Mouse (Mus musculus): ENCODE measurements around the gene Timm8b.

Gene Timm8b

DNA sequence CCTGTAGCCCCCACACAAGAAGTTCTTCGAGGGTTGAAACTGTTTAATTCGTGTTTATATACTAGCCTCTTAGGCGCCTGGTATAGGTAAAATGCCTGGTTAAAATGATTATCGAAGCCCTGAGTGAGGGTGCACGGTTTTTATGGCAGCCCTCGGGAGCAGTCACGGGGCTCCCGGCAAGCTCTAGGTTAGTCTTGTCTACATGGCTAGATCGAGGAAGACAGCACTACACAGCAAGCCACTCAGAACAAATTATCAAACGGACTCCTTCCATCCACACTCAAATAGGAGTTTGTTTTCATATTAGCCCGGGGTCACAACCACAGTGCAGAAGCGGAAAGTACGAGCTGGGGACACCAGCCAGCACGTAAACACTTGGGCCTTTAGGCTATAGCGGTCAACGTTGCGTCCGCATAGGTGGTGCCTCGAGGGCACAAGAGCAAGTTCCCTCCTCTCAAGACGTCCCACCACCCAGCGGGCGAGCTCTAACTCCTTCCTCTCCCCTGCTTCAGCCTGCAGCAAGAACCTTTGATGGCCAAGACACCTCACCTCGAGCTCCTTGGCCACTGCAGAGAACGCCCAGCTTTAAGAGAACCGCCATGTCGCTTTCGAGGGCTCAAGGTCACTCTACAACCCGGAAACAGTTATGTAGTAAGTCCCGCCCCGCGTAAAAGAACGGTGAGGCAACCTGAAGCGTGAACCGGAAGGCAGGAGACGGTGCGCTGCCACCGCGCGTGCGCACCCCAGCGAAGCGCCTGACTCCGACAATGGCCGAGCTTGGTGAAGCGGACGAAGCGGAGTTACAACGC lies at the start of gene Timm8b, which contains the start of gene Sdhd:
TSS of gene Timm8b (plus strand) at position 722 of the 809 bp plus-strand sequence.
TSS of gene Sdhd (minus strand) at position 624 of the 809 bp plus-strand sequence.
- peak; percentile 91 for DNase-seq (ENCODE audit: extremely low read depth, insufficient read length, low spot score)

DNA sequence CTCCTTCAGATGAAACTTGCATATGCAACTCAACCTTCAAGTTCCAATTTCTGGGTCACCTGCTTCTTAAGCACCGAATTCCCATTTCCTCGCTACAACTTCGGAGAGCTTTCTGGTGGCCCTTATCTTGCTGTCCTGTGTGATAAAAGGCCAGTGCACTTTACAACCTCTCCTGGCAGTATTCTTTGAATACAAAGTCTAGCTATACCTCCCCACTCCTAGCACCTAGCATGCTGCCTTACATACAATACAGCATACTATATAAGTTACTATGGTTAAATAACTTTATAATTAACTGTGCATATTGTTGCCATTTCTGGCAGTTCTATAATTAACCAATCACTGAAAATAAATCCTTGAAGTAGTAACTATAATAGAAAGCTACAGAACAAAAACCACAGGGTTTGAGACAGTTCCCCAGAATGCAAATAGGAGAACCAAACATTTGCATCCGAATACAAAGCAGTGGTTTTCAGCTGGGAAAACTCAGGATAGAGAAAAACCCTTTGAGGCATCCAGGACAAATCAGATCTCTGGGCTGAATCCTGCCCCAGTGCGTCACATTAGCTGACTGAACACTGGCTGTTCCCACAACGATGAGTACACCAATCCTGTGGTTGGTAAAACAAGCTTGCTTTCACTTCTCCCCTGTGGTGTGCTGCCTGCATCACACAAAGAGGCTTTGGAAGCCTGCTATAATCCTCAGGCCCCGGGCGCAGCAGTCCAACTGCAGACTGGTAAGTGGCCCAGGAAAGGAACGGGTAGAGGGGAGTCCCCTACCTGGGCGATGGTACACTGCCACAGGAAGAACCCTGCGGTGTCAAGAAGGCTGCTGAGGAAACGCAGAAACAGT lies 49.2 kb upstream of the Timm8b start, which contains the start of gene Il18:
TSS of gene Il18 (plus strand) at position 587 of the 853 bp plus-strand sequence.
- DNase-seq (ENCODE audit: extremely low read depth, insufficient read length, low spot score), result peak; percentile 76

DNA sequence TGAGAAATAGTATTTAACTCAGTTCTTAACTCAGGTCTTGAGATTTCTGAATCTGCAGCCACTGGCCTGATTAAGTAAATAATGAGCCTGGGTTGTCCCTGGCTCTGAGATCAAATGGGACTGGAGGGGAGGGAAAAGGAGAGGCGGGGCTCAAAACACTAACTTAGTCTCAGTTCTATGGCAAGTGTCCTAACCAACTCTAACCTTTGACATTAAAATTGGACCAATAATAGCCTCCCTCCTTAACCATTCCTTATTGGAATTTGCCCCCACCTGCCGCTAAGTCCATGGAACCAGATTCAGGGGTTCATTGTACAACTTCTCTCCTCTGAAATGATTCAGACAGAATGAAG lies 48.6 kb upstream of the Timm8b start, which contains the start of gene Bco2:
TSS of gene Bco2 (minus strand) at position 88 of the 353 bp plus-strand sequence.
- no peak for DNase-seq (ENCODE audit: extremely low read depth, insufficient read length, low spot score)

DNA sequence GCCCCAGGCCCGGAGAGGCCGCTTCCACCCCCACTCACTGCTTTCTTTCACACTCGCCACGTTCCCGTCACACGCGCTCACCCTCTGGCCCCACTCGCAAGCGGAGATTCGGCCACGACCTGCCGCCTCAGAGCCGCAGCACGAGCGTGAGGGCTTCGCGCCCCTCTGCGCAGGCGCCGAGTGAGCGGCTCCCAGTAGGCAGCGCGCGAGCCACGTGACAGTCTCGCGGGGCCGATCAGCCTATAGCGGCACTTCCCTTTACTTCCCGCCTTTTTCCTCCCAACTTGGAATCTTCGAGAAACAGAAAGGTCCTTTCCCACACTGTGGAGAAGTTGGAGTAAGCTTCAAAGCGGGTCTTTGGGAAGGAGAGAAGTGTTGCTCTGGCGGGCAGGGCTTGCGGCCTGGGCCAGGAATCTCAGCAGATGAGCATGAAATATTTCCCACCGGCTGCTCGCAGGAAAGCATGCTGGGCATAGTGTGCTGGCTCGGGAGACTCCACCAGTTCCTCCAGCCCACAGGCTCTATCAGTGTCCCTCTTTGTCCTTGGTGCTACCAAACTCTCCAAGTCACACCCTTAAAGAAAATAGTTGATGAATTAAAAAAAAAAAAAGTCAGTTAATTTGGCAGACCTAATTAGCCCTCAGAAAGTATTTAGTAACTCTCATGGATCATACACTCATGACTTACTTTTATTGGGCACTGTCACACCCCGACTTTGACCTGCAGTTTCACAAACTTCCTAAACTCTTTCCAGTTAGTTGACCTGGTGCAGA lies 42.4 kb upstream of the Timm8b start, which contains the start of gene Tex12:
TSS of gene Tex12 (minus strand) at position 181 of the 773 bp plus-strand sequence.
- DNase-seq (ENCODE audit: extremely low read depth, insufficient read length, low spot score), result no peak

DNA sequence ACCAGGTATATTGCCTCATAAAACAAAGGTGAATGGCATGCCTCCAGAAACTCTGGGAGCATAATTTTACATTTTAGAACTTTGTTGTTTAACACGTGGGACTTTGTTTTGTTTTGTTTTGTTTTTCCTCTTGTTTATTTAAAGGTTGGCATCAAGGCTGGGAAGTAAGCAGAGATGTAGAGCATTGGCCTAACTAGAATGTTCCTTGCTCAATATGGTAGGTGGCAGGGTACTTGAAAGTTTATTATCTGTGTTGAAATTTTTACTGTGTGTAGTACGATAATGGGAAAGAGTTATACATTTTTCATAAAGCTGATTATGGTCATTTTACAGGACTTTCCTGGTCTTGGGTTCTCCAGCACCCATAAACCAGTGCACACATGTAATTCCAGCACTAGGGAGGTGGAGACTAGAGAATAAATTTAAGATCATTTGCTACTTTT lies 41.8 kb upstream of the Timm8b start:
- DNase-seq (ENCODE audit: extremely low read depth, insufficient read length, low spot score), result no peak

DNA sequence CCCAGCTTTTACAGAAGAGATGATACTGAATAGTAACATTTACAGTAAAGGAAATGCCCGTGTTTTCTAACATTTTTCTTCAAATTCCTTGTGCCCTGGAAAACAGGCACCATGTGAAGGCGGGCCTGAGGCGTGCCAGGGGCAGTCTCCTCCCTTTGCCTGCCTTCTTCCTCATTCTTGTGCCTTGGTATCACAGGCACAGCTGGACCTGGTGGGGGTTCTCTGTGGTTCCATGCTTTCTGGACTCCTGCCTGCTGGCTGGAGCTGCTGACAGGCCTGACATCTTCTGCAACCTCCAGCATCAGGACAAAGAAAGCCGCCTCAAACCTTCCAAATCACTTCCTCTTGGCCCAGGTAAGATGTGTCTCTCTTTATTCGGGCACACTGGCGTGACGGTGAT lies 38.5 kb upstream of the Timm8b start:
- DNase-seq (ENCODE audit: extremely low read depth, insufficient read length, low spot score), result peak; percentile 69

DNA sequence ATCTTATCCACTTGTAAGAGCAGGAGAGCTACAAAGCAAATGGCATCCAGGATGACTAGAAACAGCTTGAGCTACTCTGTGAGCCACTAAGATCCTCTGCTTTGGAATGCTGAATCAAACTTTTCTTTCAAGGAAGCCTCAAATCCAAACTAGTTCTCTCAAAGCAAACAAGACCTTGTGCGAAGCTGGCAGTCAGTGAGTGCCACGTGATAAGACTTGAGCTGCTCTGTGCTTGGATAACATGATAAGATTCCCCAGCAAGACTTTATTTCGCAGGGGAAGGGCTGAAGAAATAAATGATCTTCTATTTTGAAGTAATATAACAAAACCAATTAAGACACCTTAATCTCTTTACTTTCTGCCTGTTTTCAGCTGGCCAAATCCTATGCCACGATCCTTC lies 37.8 kb upstream of the Timm8b start:
- DNase-seq (ENCODE audit: extremely low read depth, insufficient read length, low spot score), result no peak

DNA sequence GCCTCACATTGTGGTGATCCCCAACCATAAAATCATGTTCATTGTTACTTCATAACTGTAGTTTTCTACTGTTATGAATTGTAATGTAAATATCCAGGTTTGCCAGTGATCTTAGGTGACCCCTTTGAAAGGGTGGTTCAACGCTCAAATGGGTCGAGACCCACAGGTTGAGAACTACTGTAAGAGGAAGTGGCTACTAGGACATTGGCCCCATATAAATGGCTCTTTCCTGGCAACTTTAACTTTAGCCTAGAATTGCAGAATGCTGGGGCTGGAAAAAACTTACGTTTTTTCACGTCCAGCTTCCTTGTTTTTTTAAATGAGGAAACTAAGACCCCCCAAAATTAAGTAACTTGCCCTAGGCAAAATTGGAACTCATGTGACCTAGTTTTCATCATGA lies 36.3 kb upstream of the Timm8b start:
- no peak for DNase-seq (ENCODE audit: extremely low read depth, insufficient read length, low spot score)

DNA sequence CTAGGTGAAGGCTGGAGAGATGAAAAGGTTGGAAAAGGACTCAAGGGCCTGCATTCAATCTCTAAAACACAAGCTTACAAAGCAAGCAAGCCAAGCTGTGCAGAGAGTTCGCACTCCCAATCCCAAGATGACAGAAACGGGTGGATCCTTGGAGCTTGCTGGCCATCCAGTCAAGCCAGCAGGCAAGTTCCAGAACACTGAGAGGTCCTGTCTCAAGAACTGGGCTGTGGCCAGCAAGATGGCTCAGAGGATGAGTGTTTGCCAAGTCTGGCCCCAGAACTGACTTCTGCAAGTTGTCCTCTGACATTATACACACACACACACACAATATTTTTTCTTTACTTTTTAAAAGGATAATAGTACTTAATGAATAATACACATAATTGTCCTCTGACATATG lies 35.8 kb upstream of the Timm8b start:
- no peak for DNase-seq (ENCODE audit: extremely low read depth, insufficient read length, low spot score)

DNA sequence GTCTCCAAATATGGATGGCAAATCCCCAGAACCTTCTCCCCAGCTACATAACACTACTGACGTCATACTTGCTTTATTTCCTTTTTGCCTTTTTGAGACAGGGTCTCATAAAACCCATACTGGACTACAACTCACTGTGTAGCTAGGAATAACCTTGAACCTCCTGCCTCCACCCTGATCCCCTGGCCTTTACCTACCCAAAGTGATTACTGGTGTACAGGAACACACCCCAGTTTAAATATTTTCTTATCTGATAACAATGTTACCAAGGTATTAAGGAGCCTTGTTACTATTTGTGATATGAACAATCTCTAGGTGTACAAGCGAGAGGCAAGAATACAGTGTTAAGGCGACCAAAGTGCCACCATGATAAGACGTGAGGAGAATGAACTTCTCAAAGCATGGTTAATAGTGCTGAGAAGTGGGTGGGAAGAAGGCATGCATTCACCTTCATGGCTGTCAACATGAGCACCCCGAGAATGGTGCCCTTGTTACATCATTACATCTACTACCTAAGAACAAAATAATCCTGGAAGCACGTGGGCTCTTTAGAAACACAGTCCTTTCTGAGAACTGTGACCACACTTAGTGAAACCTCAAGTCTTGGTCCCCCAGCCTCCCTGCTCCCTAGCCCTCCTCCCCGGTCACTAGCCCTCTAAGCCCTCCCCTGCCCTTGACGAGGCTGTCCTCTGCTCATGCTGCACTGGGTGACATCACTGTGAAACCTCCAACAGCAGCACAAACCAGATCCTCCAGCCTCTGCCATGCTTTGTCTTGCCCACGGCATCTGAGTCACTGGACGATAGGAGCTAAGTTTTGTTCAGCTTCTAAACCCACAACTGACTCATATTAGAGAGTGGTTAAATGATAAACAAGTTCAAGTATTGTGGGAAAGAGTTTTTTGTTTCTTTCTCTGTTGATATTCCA lies 33.8 kb upstream of the Timm8b start:
- peak; percentile 72 for DNase-seq (ENCODE audit: extremely low read depth, insufficient read length, low spot score)

DNA sequence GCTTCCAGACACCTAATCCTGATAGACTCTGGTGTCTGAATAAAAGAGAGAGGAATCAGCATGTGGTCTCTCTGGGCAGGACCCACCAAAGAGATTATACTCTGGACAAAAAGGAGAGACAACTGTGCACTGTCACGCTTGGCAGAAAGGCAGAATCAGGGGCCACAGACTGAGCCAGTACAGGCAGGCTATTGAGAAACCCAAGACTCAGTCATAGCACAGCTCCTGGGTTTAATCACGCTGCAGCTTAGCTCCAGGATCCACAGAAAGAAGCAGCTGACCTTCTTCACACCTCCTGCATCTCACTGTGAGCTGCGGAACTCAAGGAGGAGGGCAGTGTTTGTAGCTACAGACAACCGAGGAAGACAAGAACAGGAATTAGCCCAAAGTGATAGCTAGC lies 23.3 kb upstream of the Timm8b start:
- no peak for DNase-seq (ENCODE audit: extremely low read depth, insufficient read length, low spot score)

DNA sequence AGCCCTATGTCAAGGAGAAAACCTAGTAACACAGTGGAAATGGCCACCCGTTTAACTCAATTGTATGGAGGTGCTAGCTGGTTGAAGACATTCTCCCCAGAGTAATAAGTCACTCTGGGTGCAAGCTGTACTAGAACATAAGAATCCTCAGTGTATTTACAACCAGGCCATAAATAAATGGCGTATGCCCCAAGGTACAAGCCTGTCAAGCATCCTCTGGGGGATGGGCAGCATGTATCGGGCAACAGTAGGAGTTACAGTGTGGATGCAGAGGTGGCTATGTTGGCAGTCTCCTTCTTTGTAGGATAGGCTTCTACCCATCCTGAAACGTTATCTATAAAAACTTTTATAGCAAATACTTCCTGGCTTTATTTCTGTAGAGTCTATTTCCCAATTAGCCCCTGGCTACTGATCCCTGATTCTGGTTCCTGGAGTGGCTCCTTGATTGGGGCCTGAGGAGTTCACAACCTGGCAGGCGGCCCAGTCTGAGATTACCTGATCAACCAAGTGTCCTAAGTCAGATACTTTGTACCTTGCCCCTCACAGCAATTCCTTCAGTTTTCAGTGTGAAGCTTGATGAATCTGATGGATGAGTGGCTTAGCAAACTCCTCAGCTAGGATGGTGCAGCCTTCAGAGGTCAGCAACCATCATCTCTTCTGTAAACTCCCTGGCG lies 18.4 kb upstream of the Timm8b start:
- no peak for DNase-seq (ENCODE audit: extremely low read depth, insufficient read length, low spot score)

DNA sequence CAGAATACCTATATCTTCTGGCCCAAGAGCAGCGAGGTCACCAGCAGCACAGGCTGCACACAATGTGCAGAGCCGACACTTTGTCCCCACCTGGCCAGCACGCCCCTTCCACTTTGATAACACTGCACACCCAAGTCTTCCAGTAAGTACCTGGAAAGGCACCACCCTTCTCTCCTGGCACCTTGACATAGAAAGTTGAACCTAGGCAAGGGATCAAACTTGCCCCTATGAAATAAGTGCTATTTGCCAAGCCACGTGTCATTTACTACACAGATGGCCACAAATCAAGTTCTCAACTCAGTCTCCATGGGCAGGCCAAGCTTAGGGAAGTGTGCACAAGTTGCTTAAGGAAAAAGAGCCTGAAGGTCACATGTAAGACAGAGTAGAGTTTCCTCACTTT lies 16.8 kb upstream of the Timm8b start:
- DNase-seq (ENCODE audit: extremely low read depth, insufficient read length, low spot score), result no peak

DNA sequence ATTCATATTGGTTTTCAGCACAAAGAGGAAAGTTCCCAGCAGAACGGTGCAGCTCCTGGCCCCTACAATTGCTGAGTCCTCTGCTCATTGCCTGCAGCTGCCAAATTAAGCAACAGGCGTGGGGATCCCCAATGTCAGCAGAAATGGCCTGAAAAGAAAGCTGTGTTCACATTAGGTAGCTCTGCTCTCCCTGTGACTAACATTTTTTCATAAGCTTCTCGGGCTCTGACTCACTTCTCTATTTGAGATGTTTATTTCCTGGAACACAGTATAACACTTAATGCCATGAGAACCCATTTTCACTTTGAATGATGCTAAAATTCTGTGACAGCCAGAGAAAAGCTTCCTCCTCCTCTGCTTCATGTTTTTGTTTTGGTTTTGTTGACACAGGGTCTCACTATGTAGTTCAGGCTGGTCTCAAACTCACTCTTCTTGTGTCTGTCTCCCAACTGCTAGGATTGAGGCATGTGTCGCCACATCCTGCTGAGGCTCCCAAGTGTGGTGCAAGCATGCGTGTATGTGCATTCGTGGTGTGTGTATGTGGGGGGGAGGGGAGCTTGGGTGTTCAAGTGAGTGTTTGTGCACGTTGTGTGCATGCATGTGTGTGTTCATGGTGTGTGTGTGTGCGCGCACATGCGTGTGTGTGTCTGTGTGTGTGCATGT lies 12.7 kb upstream of the Timm8b start:
- peak; percentile 49 for DNase-seq (ENCODE audit: extremely low read depth, insufficient read length, low spot score)

DNA sequence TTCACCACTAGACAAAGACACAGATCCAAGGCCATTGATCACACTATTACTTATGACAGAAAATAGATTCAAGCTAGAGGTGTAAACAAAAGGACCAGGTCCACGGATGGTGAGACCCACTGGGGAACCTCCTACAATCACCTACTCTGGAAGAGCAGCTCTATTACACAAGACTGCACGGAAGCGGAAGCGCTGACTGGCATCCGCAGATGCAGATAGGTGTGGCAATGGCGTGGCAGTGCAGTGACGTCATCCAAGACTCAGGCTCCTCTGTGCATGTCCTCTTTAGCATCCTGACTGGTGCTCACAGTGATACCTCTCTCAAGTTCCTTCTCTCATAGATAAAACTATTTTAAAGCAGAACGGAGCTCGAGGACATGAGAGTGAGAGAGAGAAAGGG lies 10.8 kb upstream of the Timm8b start:
- DNase-seq (ENCODE audit: extremely low read depth, insufficient read length, low spot score), result no peak

DNA sequence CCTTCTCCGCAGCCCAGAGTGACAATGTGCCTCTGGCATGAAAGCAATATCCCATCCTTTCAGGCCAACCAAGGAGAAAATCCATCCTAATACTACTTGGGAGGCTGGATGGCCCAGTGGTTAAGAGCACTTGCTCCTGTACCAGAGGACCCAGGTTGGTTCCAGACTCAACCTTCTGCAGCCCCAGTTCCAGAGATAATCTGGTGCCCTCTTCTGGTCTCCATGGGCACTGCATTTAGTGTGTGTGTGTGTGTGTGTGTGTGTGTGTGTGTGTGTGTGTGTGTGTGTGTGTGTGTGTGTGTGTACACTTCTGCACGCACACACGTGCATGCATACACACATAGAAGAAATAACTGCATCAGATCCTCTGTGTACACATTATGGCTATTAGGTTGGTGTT lies 10.2 kb upstream of the Timm8b start:
- DNase-seq (ENCODE audit: extremely low read depth, insufficient read length, low spot score), result peak; percentile 30

DNA sequence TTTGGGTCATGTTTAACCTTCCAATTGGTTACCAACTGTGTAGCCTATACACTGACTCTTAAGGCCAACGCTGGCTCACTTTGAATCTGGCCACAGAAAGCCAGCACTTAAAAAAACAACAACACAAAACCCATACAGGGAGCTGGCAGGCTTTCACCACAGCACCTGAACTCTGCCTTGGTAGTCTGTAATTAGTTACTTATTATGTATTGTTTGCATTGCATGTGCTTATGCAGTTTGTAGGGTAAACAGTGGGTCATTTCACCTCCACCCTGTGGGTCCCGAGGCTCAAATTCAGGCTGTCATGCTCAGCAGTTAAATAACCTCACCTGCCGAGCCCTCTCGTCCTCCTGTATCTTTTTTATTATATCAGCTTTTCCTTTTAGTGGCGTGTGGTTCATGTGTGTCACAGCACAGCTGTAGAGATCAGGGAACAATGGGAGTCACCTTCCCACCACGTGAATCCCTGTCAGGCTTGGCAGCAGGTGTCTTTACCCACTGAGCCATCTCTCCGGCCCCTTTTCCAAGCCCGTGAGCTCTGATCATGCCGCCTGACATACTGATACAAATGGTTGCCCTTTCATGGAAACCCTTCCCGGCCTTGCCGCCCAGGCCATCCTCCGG lies 8.8 kb upstream of the Timm8b start:
- DNase-seq (ENCODE audit: extremely low read depth, insufficient read length, low spot score), result no peak

DNA sequence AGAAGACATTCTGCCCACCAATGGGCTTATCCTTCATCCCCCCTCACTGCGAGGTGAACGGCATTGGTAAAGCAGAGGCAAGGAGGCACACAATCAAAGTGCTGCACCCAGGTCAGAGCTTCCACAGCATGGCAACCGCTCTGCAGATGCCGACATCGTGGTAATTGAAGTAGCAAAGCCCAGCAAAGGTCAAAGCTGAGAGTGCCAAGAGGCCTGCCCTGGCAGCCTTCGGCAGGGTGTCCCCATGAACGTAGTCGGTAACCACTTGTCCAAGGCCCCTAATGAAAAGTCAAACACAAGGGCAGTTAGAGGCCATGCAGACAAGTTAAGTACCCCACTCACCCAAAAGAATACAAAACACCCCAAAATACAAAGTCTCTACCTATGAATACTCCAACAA lies 6.7 kb upstream of the Timm8b start:
- DNase-seq (ENCODE audit: extremely low read depth, insufficient read length, low spot score), result no peak

Data from 3134 (cell line).